Mouse (Mus musculus): Measurements from ENCODE around the gene Slc12a8.

Slc12a8 gene

DNA sequence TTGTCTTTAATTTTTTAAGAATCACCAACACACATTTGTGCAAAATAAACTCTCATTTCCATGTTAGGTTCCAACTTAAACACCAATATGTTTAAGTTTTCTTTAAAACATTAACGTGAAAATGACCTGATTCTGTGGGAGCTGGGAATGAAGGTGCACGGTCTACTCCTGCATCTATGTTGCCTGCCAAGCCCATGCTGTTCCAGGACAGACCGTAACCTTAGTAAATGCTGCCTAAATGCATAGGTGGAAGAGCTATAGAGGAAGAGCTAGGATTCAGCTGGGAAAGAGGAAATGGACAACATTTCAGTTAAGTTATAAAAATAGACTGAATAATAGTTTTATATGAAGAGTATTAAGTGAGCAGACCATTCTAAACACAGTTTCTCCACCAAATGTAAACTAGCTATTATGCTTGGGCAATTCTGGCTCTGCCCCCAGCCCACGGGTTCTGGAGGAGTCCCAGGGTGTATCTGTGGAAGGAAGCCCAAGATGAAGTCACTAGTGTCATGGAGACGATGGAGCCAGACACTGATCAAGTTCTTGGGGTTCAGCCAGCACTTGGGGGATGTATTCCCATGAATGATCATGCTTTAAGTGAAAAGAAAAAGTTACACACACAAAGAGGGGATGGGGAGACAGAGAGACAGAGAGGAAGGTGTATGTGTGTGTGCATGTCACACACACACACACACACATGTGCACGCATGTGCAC lies 95.1 kb downstream of the Slc12a8 start:
- DNase-seq (ENCODE audit: low spot score) = no peak

DNA sequence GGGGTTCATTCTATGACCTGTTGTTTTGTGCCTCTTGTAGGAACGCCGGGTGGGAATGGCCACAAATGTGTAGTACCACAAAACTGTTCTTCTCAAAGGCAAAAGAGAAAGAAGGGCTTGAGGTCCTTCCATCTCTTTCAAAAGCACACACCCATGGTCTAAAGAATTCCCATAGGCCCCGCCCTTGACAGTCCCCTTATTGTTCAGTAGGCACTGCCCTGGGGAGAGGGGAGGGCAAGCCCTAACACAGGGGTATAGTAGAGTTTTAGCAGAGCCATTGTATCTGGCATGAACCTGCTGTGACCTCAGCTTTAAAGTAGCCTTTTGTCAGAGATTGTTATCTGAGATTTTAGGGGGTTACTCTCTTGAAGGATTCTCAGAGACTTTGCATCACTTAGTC lies 98.9 kb downstream of the Slc12a8 start:
- no peak for DNase-seq (ENCODE audit: low spot score)

GRCm38 (mm10) chr16:33621836-33622235 lies 104.7 kb downstream of the Slc12a8 start:
- DNase-seq (ENCODE audit: low spot score) = no peak

- no peak for DNase-seq (ENCODE audit: low spot score)
Measured at GRCm38 (mm10) chr16:33624586-33624985, 107.5 kb downstream of the Slc12a8 start.

- no peak for DNase-seq (ENCODE audit: low spot score)
Measured at GRCm38 (mm10) chr16:33629539-33629938, 112.4 kb downstream of the Slc12a8 start.

DNA sequence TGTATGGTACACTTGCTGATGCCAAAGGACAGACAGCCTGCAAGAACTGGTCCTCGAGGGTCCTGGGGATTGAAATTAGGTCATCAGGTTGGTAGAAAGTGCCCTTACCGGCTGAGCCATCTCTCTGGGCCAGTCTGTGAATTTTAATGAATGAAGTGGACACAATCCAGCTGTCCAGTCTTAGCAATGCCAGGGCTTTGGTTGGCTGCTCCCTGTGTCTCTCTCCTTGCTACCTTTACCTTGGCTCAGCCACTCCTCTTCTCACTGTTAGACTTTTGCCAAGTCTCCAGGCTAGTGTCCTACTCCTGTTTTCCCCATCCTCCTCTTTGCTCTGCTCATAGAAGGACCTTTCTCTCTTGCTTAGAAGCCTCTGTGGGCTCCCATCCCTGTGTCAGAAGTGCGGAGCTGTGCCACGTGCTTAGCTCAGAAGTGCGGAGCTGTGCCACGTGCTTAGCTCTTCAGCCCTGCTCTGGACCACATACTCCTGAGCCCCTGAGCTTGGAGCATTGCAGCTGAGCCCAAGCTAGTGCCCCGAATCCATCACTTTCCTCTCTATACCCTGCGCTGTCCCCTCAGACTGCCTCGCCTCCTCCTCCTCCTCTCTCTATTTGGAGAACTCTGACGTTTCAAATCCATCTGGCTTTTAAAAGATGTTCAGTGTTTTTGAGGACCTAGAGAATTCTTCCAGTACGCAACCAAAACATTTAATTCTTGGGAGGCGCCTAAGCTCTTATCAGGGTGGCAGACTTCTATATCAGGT lies 118.9 kb downstream of the Slc12a8 start:
- DNase-seq (ENCODE audit: low spot score) = no peak

DNA sequence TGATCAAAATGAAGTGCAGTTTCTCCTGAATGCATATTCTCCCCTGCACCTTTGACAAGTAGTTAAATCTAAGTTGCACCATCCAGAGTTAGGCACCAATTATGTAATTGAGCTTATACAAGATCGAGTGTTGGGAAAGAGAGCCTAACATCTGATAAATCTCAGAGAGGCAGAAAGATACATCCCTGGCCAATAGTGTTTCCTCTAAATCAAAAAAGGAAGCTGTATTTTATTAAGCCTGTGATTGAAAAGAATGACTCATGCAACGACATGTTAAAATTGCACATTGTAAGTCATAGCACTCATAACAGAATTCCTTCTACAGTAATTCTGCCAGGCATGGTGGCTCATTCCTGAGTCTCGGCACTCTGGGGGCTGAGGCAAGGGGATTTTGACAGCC lies 124.7 kb downstream of the Slc12a8 start:
- no peak for DNase-seq (ENCODE audit: low spot score)

DNA sequence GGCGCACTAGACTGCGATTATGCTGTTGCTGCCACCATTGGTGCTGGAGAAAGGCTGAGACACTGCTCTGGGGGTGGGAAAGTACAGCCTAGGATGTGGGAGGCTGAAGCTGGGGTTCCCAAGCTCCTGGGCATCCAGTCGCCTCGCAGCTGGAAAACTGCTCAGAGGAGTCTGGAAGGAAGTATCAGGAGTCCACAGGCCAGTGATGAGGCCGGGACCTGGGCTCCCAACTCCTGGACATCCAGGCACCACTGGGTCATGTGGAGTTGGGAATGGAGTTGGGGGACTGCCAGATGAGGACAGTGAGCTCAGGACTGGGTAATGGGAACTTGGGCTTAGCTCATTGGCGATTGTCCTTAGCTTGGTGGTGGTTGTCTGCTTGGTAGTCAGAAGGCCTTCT lies 136.0 kb downstream of the Slc12a8 start:
- no peak for DNase-seq (ENCODE audit: low spot score)

DNA sequence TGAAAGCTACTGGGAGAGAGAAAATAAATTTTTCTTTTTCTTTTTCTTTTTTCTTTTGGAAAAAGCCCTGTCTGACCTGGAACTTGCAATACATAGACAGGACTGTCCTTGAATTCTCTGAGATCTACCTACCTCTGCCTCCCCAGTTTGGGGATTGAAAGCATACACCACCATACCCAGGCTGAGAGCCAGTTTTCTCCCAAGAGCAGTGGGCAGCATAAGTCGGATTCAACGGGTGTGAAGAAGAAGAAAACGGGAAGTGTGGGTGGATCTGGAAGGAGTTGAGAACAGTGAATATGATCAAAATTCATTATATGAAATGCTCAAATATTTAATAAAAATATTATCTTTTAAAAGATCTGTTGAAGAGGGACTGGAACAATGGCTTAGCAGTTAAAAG lies 138.3 kb downstream of the Slc12a8 start:
- DNase-seq (ENCODE audit: low spot score) = no peak

- DNase-seq (ENCODE audit: low spot score) = no peak
Measured at GRCm38 (mm10) chr16:33657191-33657590, 140.1 kb downstream of the Slc12a8 start.

GRCm38 (mm10) chr16:33658121-33658520 lies 141.0 kb downstream of the Slc12a8 start:
- DNase-seq (ENCODE audit: low spot score) = no peak

- no peak for DNase-seq (ENCODE audit: low spot score)
Measured at GRCm38 (mm10) chr16:33659521-33659920, 142.4 kb downstream of the Slc12a8 start.

DNA sequence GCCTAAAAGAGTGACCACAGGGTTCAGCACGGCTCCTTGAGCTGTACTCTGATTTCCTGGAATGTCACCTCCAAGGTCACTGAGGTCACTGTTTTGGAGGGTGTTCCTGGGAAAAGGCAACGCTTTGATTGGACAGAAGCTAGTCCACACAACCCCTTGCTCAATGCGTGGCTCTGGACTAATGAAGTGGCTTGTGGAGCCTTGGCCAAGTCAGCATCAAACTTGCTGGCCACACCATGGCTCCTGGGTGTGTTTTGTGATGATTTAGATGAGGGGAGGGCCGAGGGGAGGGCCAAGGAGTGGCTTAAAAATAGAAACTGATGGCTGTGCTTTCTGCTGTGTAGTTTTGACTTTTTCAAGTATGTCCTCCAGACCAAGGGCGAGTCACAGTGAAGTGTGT lies 143.0 kb downstream of the Slc12a8 start:
- DNase-seq (ENCODE audit: low spot score) = no peak

DNA sequence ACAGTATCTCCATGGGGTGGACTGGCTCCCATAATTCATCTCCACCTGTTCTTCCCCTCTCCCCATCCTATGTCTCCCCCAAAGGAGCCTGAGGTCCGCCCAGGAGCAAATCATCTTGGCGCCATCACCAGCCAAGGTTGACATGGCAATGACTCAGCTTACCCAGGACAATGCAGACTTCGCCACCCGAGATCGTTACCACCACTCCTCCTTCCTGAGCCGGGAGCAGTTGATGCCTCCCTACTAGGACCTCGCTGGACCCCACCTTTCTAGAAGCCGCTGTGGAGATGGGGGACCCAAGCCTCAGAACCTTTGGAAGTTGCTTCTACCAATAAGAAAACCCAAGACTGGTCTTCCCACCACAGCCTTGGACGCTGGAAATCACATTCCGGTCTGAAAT lies 145.7 kb downstream of the Slc12a8 start:
- no peak for DNase-seq (ENCODE audit: low spot score)

- DNase-seq (ENCODE audit: low spot score) = no peak
Measured at GRCm38 (mm10) chr16:33666226-33666625, 149.1 kb downstream of the Slc12a8 start.

- no peak for DNase-seq (ENCODE audit: low spot score)
Measured at GRCm38 (mm10) chr16:33666985-33667538, 149.9 kb downstream of the Slc12a8 start.

DNA sequence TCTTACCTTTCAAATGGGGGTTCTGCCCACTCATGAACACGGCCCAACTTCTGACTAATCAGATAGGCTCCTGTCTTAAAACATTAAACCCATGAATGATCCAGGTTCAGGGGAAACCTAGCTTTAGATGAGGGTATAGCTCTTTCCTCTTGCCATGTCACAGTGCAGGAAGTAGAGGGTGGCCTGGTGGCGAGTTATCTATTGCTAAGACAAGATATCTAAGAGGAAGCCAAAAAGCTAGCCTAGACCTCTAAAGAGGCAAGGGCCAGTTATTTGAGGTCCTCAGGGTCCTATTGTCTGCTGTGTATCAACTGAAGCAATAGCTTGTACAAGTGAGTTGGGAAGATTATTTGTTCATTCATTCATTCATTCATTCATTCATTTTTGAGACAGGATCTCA lies 151.3 kb downstream of the Slc12a8 start:
- DNase-seq (ENCODE audit: low spot score) = no peak

- no peak for DNase-seq (ENCODE audit: low spot score)
Measured at GRCm38 (mm10) chr16:33669072-33669471, 151.9 kb downstream of the Slc12a8 start.

- DNase-seq (ENCODE audit: low spot score) = peak; percentile 60
Measured at GRCm38 (mm10) chr16:33670340-33670739, 153.2 kb downstream of the Slc12a8 start.

DNA sequence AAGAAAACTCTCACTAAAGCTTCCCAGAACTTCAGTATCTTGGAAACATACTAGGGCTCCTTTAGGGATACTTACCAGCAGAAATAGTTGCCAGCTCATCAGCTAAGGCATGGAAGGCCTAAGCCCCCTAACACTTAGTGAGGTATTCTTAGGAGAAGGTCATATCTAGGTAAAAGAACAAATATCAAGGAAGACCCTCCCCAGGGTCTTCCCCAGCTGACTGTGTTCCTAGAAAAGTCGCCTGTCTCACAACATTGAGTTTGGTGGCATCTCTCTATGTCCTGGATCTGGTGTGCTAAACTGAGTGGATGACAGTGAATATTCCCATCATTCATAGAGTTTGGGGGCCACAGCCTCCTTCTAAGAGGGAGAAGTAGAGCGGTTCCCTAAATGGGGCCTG lies 153.8 kb downstream of the Slc12a8 start:
- no peak for DNase-seq (ENCODE audit: low spot score)

DNA sequence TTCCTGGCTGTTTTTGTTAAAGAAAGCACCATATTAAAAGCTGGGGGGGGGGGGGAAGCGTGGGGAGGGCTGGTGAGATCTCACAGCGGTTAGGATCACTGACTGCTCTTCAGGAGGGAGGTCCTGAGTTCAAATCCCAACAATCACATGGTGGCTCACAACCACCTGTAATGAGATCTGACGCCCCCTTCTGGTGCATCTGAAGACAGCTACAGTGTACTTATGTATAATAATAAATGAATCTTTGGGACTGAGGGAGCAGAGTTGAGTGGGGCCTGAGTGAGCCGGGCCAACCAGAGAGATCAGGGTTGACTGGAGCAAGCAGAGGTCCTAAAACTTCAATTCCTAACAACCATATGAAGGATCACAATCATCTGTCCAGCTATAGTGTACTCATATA lies 155.1 kb downstream of the Slc12a8 start:
- DNase-seq (ENCODE audit: low spot score) = no peak

GRCm38 (mm10) chr16:33672643-33673042 lies 155.5 kb downstream of the Slc12a8 start:
- DNase-seq (ENCODE audit: low spot score) = no peak

- DNase-seq (ENCODE audit: low spot score) = peak; percentile 83
Measured at GRCm38 (mm10) chr16:33673530-33674109, 156.5 kb downstream of the Slc12a8 start.
